Mouse (Mus musculus): ENCODE results near the gene Tmem82. TPM values are rescaled to one million over a fixed set of nuclear protein-coding genes. Genes with fewer than 3 reads are reported as not detected.
"Not testable (repeated sequence)": the region's sequence is repeated elsewhere in the genome, so short reads cannot be mapped to it uniquely, and the experiment has no call there.

The Tmem82 gene
- polyA plus RNA-seq, 1 experiment from 2014 or later: 5.4 TPM

DNA sequence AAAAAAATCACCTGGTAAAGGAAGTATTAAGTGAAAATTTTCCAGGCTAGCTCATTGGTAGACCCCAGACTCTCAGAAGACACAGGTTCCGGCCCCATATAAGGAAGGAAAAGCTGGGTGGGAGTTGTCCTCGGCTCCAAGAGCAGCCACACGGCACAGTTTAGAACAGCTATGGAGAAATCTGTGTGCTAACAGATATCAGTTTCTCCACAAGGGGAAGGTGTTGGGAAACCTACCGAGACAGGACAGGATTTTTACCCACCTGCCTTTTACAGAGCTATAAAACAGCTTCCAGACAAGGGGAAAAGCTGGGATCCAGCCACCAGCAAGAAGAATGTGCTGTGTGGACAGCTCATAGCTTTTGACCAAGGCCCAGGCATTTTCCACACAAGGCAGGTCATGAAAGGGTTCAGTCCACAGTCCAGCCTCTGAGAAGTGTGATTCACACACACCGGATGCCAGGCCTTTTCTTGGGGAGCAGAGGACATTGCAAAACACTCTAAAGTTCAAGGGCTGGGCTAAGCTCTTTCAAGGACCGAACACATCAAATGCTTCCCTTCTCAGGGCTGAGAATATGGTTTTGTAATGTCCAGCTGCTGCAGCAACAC is 45.0 kb downstream of the Tmem82 start:
- peak overlapping the region; percentile 60 for H3K27ac ChIP-seq (ENCODE audit: low read length)
- no peak overlapping the region for H3K4me3 ChIP-seq (ENCODE audit: low read length)
- H3K9me3 ChIP-seq (ENCODE audit: low read length): peaks cover 4% of the 10 kb centered on the region; the same call in 1 of the 2 replicates
- H3K4me1 ChIP-seq (ENCODE audit: insufficient read depth, low read length): peaks cover 24% of the 10 kb centered on the region
- H3K27me3 ChIP-seq (ENCODE audit: insufficient read depth, low read length): no peaks in the 10 kb centered on the region
- 39% methylated on average over 6 of the region's 6 CpGs for WGBS
- ATAC-seq (ENCODE audit: low FRiP score, low TSS enrichment): no peak
- H3K36me3 ChIP-seq (ENCODE audit: insufficient read depth, low read length): peaks cover 15% of the 10 kb centered on the region
- H3K9ac ChIP-seq (replicated peaks; ENCODE audit: low read length): no peak overlapping the region
- no peak overlapping the region for H3K4me2 ChIP-seq (replicated peaks; ENCODE audit: low read depth, low read length)

DNA sequence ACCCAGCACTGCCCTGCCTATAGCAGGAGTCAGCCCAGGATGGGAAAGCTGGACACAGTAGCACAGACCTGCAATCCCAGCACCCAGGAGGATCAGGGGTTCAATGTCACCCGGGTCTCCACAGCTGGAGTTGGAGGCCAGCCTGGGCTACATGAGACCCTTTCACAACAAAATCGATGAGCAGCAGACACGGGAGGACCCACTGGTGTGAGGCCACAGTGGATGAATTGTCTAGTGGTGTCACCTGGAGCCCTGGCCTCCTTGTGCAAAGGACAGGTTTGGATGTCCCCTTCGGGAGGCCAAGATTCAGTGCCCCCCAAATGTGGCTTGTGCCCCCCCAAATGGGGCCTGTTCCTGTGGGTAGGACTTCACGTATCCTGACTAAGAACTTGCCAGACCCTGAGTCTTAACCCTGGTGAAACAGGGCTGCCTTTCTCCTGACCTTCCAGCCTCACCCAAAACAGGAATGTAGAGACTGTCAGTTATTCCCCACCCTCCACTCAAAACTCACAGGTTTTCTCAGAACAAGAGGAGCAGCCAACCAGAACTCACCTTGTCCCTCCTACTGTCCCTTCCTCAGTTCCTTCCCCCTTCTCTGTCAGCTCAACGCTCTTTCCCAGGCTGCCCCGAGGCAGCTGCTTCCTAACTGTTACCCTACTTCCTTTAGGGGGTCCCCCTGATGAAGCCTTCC is 45.6 kb downstream of the Tmem82 start:
- H3K27ac ChIP-seq (ENCODE audit: low read length): peak overlapping the region; percentile 60; the same call in 1 of the 2 replicates
- H3K9me3 ChIP-seq (ENCODE audit: low read length): peaks cover 4% of the 10 kb centered on the region; the same call in 1 of the 2 replicates
- no peak overlapping the region for H3K4me3 ChIP-seq (ENCODE audit: low read length)
- peaks cover 15% of the 10 kb centered on the region for H3K36me3 ChIP-seq (ENCODE audit: insufficient read depth, low read length)
- no peaks in the 10 kb centered on the region for H3K27me3 ChIP-seq (ENCODE audit: insufficient read depth, low read length)
- WGBS: 76% methylated on average over 7 of the region's 7 CpGs
- no peak for ATAC-seq (ENCODE audit: low FRiP score, low TSS enrichment)
- no peak overlapping the region for H3K9ac ChIP-seq (replicated peaks; ENCODE audit: low read length)
- peaks cover 24% of the 10 kb centered on the region for H3K4me1 ChIP-seq (ENCODE audit: insufficient read depth, low read length)
- no peak overlapping the region for H3K4me2 ChIP-seq (replicated peaks; ENCODE audit: low read depth, low read length)

DNA sequence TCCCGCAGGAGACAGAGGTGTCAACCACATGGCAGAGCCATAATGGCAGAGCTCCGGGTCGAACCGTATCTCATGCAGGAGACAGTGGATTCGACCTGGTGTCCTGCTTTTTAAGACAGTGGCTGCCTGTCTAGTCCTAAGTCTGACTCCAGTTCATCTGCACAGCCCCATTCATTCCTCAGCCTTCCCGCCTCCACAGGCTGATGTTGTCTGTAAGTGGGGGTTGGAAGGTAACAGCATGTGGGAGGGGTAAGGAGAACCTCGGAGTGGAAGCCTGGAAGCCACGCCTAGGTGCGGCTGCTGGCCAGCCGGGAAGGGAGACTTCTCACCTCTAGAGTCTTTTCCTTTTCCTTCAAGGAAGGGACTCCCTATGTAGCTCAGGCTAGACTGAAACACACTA is 46.5 kb downstream of the Tmem82 start:
- H3K4me1 ChIP-seq (ENCODE audit: insufficient read depth, low read length): peaks cover 24% of the 10 kb centered on the region
- H3K9ac ChIP-seq (replicated peaks; ENCODE audit: low read length): no peak overlapping the region
- H3K9me3 ChIP-seq (ENCODE audit: low read length): peaks cover 2% of the 10 kb centered on the region; the same call in 1 of the 2 replicates
- no peak overlapping the region for H3K4me2 ChIP-seq (replicated peaks; ENCODE audit: low read depth, low read length)
- H3K27me3 ChIP-seq (ENCODE audit: insufficient read depth, low read length): no peaks in the 10 kb centered on the region
- no peak overlapping the region for H3K4me3 ChIP-seq (ENCODE audit: low read length)
- no peak for ATAC-seq (ENCODE audit: low FRiP score, low TSS enrichment)
- WGBS: 31% methylated on average over 10 of the region's 10 CpGs
- H3K27ac ChIP-seq (ENCODE audit: low read length): no peak overlapping the region
- 0 out of 2 replicates have a peak, but pooled peaks cover 7% of the 10 kb centered on the region for H3K36me3 ChIP-seq (ENCODE audit: insufficient read depth, low read length)

DNA sequence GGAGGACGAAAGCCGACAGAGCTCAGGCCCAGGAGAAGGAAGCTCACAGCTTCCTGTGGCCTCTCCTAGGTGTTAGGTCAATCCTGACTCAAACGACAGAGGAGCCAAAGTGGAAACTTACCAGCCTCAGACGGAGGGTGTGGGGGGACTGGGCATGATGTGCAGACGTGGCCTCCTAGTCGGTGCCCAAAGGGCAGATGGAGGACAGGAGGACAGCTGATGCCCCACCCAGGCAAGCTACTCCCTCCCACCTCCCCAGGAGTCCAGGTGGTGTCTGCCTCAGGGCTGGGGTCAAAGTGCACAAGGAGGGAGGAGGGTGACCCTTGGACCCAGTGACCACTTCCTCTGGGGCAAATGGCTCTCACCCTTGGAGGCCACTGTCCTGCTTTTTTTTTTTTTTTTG is 47.1 kb downstream of the Tmem82 start:
- Histone ChIP-seq H3K9ac (replicated peaks; ENCODE audit: low read length) (no peak overlapping the region), H3K36me3 (ENCODE audit: insufficient read depth, low read length) (0 out of 2 replicates have a peak, but pooled peaks cover 1% of the 10 kb centered on the region), H3K27ac (ENCODE audit: low read length) (no peak overlapping the region), H3K4me2 (replicated peaks; ENCODE audit: low read depth, low read length) (no peak overlapping the region), H3K9me3 (ENCODE audit: low read length) (no peaks in the 10 kb centered on the region), H3K4me1 (ENCODE audit: insufficient read depth, low read length) (peaks cover 24% of the 10 kb centered on the region), H3K4me3 (ENCODE audit: low read length) (no peak overlapping the region), H3K27me3 (ENCODE audit: insufficient read depth, low read length) (no peaks in the 10 kb centered on the region)
- ATAC-seq (ENCODE audit: low FRiP score, low TSS enrichment): no peak; the same call in 1 of the 2 replicates
- WGBS: 32% methylated on average over 6 of the region's 6 CpGs

DNA sequence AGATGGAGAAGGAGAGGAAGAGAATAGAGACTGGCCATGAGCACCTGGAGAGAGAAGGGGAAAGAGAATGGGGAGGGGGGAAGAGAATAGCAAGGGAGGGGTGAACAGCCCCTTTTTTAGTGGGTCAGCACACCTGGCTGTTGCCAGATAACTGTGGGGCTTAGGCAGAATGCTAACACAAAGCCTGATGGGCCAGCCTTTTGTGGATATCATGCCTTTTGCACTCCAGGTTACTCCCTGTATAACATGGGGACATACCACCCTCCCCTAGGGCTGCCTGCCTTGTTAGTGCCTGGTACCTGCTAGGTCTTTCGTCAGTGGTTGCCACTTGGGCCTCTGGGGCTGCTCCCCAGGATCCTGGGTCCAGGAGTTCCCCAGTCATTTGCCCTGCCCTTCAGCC is 47.6 kb downstream of the Tmem82 start:
- no peak for ATAC-seq (ENCODE audit: low FRiP score, low TSS enrichment)
- no peak overlapping the region for H3K4me2 ChIP-seq (replicated peaks; ENCODE audit: low read depth, low read length)
- peaks cover 24% of the 10 kb centered on the region for H3K4me1 ChIP-seq (ENCODE audit: insufficient read depth, low read length)
- H3K27me3 ChIP-seq (ENCODE audit: insufficient read depth, low read length): no peaks in the 10 kb centered on the region
- H3K9ac ChIP-seq (replicated peaks; ENCODE audit: low read length): no peak overlapping the region
- H3K27ac ChIP-seq (ENCODE audit: low read length): no peak overlapping the region
- no peaks in the 10 kb centered on the region for H3K9me3 ChIP-seq (ENCODE audit: low read length)
- no peaks in the 10 kb centered on the region for H3K36me3 ChIP-seq (ENCODE audit: insufficient read depth, low read length)
- H3K4me3 ChIP-seq (ENCODE audit: low read length): no peak overlapping the region
- WGBS: 91% methylated on average over 1 of the region's 1 CpGs

DNA sequence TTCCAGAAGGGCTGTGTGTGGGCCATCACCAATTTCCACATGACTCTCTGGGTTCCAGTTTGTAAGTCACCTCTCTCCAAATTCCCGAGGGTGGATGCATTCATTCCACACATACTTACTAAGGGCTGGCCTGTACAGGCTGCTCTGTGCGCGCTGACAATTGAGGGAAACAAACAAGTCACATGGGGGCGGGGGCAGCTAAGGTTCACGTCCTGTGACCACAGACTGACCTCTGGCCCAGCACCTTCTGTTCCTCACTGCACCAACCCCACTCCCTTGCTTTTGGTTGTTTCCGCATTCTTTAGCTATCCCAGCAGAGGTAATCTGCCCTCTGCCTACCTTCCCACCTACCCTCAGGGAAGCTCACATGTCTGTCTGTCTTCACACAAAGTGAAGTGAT is 48.4 kb downstream of the Tmem82 start:
- no peak overlapping the region for H3K27ac ChIP-seq (ENCODE audit: low read length)
- H3K4me1 ChIP-seq (ENCODE audit: insufficient read depth, low read length): peaks cover 24% of the 10 kb centered on the region
- no peak overlapping the region for H3K9ac ChIP-seq (replicated peaks; ENCODE audit: low read length)
- no peak for ATAC-seq (ENCODE audit: low FRiP score, low TSS enrichment)
- no peak overlapping the region for H3K4me2 ChIP-seq (replicated peaks; ENCODE audit: low read depth, low read length)
- no peaks in the 10 kb centered on the region for H3K27me3 ChIP-seq (ENCODE audit: insufficient read depth, low read length)
- H3K4me3 ChIP-seq (ENCODE audit: low read length): no peak overlapping the region
- 61% methylated on average over 6 of the region's 6 CpGs for WGBS
- no peaks in the 10 kb centered on the region for H3K36me3 ChIP-seq (ENCODE audit: insufficient read depth, low read length)
- H3K9me3 ChIP-seq (ENCODE audit: low read length): no peaks in the 10 kb centered on the region

DNA sequence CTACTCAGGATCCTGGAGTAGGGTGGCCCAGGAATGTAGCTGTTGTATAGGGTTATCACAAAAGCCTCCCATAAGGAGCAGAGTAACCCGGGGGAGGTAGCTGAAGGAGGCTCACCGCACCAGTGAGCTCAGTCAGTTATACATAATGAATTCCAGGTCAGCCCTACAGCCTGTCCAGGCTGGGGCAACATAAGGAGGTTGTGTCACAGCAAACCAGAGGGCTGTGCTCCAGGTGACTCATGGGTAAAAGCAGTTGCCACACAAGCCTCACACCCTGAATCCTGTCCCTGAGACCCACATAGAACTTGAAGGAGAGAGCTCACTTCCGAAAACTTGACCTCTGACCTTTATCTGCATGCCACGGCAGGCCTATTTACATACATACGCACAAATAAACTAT is 49.5 kb downstream of the Tmem82 start:
- Histone ChIP-seq H3K4me1 (ENCODE audit: insufficient read depth, low read length) (peaks cover 21% of the 10 kb centered on the region), H3K27me3 (ENCODE audit: insufficient read depth, low read length) (no peaks in the 10 kb centered on the region), H3K4me2 (replicated peaks; ENCODE audit: low read depth, low read length) (no peak overlapping the region), H3K4me3 (ENCODE audit: low read length) (no peak overlapping the region), H3K9me3 (ENCODE audit: low read length) (no peaks in the 10 kb centered on the region), H3K36me3 (ENCODE audit: insufficient read depth, low read length) (no peaks in the 10 kb centered on the region), H3K9ac (replicated peaks; ENCODE audit: low read length) (no peak overlapping the region), H3K27ac (ENCODE audit: low read length) (no peak overlapping the region)
- whole genome bisulfite sequencing: 71% methylated on average over 5 of the region's 5 CpGs
- ATAC-seq (ENCODE audit: low FRiP score, low TSS enrichment): no peak

DNA sequence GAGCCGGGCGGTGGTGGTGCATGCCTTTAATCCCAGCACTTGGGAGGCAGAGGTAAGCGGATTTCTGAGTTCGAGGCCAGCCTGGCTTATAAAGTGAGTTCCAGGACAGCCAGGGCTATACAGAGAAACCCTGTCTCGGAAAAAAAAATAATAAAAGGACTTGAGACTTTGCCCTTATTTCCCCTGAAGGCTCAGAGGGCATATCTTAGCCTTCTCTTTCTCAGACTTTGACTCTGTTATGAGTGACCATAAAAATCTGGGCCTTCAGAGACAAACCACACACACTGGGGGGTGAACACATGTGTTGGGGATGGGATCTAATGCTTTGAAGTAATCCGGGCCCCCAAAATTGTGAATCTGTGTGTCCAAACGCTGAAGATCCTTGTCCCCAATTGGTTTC is 51.3 kb downstream of the Tmem82 start:
- ATAC-seq (ENCODE audit: low FRiP score, low TSS enrichment); H3K27ac ChIP-seq (ENCODE audit: low read length); H3K27me3 ChIP-seq (ENCODE audit: insufficient read depth, low read length); H3K4me2 ChIP-seq (replicated peaks; ENCODE audit: low read depth, low read length); H3K9me3 ChIP-seq (ENCODE audit: low read length); H3K36me3 ChIP-seq (ENCODE audit: insufficient read depth, low read length); H3K9ac ChIP-seq (replicated peaks; ENCODE audit: low read length); H3K4me3 ChIP-seq (ENCODE audit: low read length): not testable (repeated sequence)
- 83% methylated on average over 7 of the region's 7 CpGs for WGBS
- H3K4me1 ChIP-seq (ENCODE audit: insufficient read depth, low read length): peaks cover 14% of the 10 kb centered on the region

DNA sequence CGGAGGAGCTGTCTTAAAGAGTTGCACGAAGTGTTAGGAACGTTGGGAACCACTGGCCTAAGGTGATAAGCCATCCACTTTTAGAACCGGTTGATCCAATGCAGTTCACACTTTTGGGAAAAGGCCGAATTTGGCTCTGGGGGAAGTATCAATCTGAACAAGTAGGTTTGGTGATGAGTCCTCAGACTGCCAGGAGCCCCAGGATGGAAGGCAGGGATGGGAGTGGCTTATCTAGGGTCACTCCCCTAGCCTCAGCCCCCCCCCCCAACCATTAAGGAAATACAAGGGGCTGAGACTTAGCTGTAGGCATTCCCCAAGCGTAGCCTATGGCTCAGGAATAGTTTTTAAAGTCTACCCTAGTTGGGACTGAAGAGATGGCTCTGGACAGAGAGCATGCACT is 52.2 kb downstream of the Tmem82 start:
- H3K36me3 ChIP-seq (ENCODE audit: insufficient read depth, low read length): no peaks in the 10 kb centered on the region
- no peaks in the 10 kb centered on the region for H3K27me3 ChIP-seq (ENCODE audit: insufficient read depth, low read length)
- H3K27ac ChIP-seq (ENCODE audit: low read length): no peak overlapping the region
- no peak overlapping the region for H3K9ac ChIP-seq (replicated peaks; ENCODE audit: low read length)
- whole genome bisulfite sequencing: 89% methylated on average over 6 of the region's 6 CpGs
- peaks cover 12% of the 10 kb centered on the region for H3K4me1 ChIP-seq (ENCODE audit: insufficient read depth, low read length)
- no peak overlapping the region for H3K4me2 ChIP-seq (replicated peaks; ENCODE audit: low read depth, low read length)
- no peak for ATAC-seq (ENCODE audit: low FRiP score, low TSS enrichment)
- H3K4me3 ChIP-seq (ENCODE audit: low read length): no peak overlapping the region
- H3K9me3 ChIP-seq (ENCODE audit: low read length): no peaks in the 10 kb centered on the region

DNA sequence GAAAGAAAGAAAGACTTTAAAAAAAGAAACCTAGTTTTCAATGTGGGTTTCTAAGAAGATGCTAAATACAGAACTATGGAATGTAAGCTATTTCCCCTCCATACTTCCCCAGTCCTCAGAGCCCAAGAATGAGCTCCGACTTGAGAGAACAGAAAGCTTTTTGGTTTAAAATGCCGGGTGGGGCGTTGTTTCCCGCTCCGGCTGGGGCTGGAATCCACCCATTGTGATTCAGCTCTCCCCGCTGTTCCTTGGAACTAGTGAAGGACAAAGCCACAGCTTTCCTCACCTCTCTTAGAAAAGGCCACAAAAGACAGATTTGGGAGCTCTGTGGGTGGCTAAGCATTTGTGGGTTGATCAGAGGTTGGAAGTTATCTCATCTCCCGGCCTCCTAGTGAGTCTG is 53.1 kb downstream of the Tmem82 start:
- peak overlapping the region; percentile 77 for H3K27ac ChIP-seq (ENCODE audit: low read length)
- WGBS: 54% methylated on average over 7 of the region's 7 CpGs
- no peaks in the 10 kb centered on the region for H3K36me3 ChIP-seq (ENCODE audit: insufficient read depth, low read length)
- H3K4me1 ChIP-seq (ENCODE audit: insufficient read depth, low read length): peaks cover 8% of the 10 kb centered on the region
- no peak overlapping the region for H3K4me2 ChIP-seq (replicated peaks; ENCODE audit: low read depth, low read length)
- H3K27me3 ChIP-seq (ENCODE audit: insufficient read depth, low read length): no peaks in the 10 kb centered on the region
- no peak overlapping the region for H3K9ac ChIP-seq (replicated peaks; ENCODE audit: low read length)
- no peaks in the 10 kb centered on the region for H3K9me3 ChIP-seq (ENCODE audit: low read length)
- no peak overlapping the region for H3K4me3 ChIP-seq (ENCODE audit: low read length)
- ATAC-seq (ENCODE audit: low FRiP score, low TSS enrichment): no peak

Measured in kidney, embryonic 16.5 days (tissue).